Mouse (Mus musculus) bone marrow macrophage, adult 2 months (primary cell): ENCODE results near the gene Cradd.

Experiments used
- CTCF ChIP-seq: IDR thresholded peaks from 2 replicates; pipeline ENCODE4 v1.5.1; 2012; ENCODE audit warnings: low read depth, mild to moderate bottlenecking, low read length, moderate library complexity
- POLR2A ChIP-seq: IDR thresholded peaks from 2 replicates; pipeline ENCODE4 v1.6.1; 2012; ENCODE audit warnings: mild to moderate bottlenecking, low read depth, low read length, borderline replicate concordance

DNA sequence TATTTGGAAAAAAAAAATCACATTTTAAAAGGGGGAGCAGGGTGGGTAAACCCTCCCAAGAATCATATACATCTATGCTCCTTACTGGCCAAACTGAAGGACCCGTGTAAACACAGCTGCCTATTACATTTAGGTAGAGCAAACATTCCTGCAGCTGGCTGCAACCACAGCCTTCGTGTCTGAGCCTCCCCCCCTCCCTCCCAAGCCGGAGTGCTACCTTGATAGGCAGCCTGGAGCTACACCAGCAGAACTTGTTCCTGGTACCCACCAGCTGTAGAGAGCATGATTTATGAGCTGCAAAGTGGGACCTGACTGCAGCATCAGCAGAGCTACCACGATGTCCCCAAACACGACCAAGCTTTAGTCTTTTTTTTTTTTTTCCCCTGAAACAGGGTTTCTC is 9.9 kb downstream of the Cradd start:
- TF ChIP-seq POLR2A (no peak), CTCF (no peak)
